Mouse (Mus musculus): ENCODE data around the gene Nsun2.

DNA sequence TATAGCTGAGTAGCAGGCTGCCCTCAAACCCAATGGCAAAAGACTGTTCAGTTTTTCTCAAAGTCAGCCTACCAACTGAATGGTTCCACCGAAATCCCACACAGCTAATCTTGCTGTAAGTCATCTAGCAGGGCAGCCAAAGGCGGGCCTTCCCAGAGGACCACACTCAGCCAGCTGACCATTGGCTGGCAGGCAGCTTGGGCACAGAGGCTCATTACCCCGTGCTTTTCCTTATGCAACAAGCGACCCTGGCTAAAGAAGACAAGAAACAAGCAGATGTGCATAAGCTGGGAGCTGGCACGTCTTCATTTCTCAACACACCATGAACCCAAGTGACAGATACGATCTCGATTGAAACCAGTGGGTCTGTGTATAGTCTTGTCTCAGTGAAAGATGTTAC is 3.8 kb downstream of the Nsun2 start:
- TF ChIP-seq CTCF (IDR thresholded peaks at IDR 0.05; ENCODE audit: low read depth) (no peak), EP300 (IDR thresholded peaks at IDR 0.05; ENCODE audit: low read depth) (no peak)
